Mouse (Mus musculus): ENCODE measurements around the gene Uncx. TPM values are rescaled to one million over a fixed set of nuclear protein-coding genes. Genes with fewer than 3 reads are reported as not detected.

The Uncx gene
- polyA plus RNA-seq, 1 experiment from 2014 or later = not detected

DNA sequence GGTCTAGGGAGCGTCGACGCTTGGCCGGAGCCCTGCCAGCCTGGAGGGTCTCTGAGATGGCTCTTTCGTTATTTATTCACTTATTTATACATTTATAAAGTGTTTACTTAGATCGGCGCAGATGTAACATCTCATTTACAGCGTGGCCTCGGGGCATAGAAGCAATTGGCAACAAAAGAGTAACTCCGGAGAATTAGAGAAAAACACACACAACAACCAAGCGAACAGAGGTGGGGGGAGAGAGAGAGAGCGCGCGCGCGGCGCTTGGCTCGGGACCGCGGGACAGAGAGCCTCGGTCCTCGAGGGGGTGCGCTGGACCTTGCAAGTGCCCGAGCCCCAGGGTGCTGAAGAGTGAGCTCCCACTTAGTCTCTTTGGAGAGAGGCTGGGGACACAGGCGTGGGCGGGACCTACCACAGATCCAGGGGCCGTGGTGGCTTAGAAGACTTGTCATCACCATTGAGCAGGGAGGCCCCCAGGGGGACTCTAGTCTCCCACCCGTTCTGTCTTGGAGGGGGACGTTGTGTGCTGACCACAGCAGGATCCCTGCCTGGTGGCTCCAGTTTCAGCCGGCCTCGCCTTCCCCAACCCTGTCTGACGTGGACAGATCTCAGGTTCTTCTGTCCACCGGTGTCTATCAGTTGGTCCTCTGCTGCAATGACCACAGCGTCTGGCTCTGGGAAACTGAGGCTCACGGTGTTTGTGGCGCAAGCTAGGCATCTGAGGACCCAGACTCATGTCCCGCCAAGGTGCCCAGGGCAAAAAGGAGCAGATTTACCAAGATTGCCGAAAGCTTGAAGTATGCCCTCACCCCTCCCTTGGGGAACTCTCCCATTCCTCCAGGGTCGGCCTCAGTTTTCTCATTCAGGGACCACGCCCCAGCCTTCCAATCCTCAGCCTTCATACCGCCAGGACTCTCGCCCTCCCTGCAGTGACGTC, 14.5 kb downstream of the Uncx start:
- H3K4me3 ChIP-seq (ENCODE audit: low read length) = no peak overlapping the region
- H3K4me2 ChIP-seq (ENCODE audit: low read depth, low read length) = no peak overlapping the region
- H3K9me3 ChIP-seq (replicated peaks; ENCODE audit: control insufficient read depth, low read length) = no peaks in the 10 kb centered on the region
- peaks cover 87% of the 10 kb centered on the region for H3K27me3 ChIP-seq (ENCODE audit: control insufficient read depth, insufficient read depth, low read length)
- H3K27ac ChIP-seq (ENCODE audit: low read length) = no peak overlapping the region
- H3K4me1 ChIP-seq (ENCODE audit: control insufficient read depth, insufficient read depth, low read length) = no peaks in the 10 kb centered on the region
- 3% methylated on average over 43 of the region's 43 CpGs for WGBS
- ATAC-seq (replicated peaks; ENCODE audit: extremely low read depth, insufficient read depth, low FRiP score) = 0 out of 2 replicates have a peak, but pooled peaks have one; percentile 16
- no peak overlapping the region for H3K9ac ChIP-seq (ENCODE audit: low read length)
- no peaks in the 10 kb centered on the region for H3K36me3 ChIP-seq (ENCODE audit: control insufficient read depth, insufficient read depth)

DNA sequence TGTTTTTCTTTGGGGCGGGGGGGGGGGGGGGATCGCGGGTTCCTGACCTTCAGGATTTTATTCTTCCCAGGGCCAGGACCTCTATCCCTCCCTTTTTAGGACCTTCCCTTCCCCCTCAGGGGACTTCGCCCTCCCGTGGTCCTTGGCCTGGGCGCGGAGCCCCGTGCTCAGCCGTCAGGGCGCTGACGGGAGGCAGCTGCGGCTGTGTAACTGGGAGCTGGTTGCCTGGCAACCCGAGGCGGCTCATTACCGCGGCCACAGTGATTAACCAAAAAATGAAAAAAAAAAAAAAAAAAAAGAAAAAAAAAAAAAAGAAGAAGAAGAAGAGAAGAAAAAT, 15.1 kb downstream of the Uncx start:
- Histone ChIP-seq H3K27me3 (ENCODE audit: control insufficient read depth, insufficient read depth, low read length) (peaks cover 87% of the 10 kb centered on the region), H3K9ac (ENCODE audit: low read length) (no peak overlapping the region), H3K4me3 (ENCODE audit: low read length) (no peak overlapping the region), H3K27ac (ENCODE audit: low read length) (no peak overlapping the region), H3K9me3 (replicated peaks; ENCODE audit: control insufficient read depth, low read length) (no peaks in the 10 kb centered on the region), H3K36me3 (ENCODE audit: control insufficient read depth, insufficient read depth) (no peaks in the 10 kb centered on the region), H3K4me1 (ENCODE audit: control insufficient read depth, insufficient read depth, low read length) (no peaks in the 10 kb centered on the region), H3K4me2 (ENCODE audit: low read depth, low read length) (no peak overlapping the region)
- ATAC-seq (replicated peaks; ENCODE audit: extremely low read depth, insufficient read depth, low FRiP score) = 0 out of 2 replicates have a peak, but pooled peaks have one; percentile 43
- WGBS = under 1% methylated on average over 15 of the region's 16 CpGs

DNA sequence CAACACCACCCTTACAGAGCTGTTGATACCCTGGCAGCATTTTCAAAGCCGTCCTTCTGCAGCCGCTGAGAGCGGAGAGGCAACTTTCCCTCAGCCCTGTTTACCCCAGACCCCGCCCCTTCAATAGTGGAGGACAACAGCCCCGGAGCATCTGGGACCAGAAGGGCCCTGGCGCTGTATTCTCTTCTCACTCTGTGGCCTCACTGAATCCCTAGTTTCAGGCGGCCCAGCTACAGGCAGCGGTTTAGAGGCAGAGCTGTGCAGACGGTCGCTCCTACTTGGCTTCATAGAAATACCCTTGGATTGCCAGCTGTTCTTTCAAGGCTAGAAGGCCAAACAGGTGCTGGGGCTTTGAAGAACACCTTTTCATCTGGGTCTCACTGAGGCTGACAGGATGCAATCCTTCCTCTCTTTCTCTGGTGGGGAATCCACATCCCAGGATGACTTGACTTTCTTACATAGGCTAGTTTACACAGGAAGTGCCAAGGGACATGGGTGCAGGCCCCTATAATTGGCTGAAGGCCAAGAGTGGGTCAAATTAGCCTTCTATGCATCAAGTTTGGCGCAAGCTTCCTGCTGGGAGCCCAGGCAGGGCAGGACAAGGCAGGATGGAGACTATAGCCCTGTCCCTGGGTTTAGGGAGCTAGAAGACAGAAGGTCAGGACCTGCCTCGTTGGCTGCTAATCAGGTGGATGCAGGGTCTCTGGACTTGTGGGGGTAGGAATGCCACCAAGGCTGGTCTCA, 15.8 kb downstream of the Uncx start:
- H3K4me2 ChIP-seq (ENCODE audit: low read depth, low read length) = no peak overlapping the region
- ATAC-seq (replicated peaks; ENCODE audit: extremely low read depth, insufficient read depth, low FRiP score) = no peak
- H3K27me3 ChIP-seq (ENCODE audit: control insufficient read depth, insufficient read depth, low read length) = peaks cover 85% of the 10 kb centered on the region
- no peak overlapping the region for H3K27ac ChIP-seq (ENCODE audit: low read length)
- H3K36me3 ChIP-seq (ENCODE audit: control insufficient read depth, insufficient read depth) = no peaks in the 10 kb centered on the region
- no peak overlapping the region for H3K9ac ChIP-seq (ENCODE audit: low read length)
- no peak overlapping the region for H3K4me3 ChIP-seq (ENCODE audit: low read length)
- no peaks in the 10 kb centered on the region for H3K4me1 ChIP-seq (ENCODE audit: control insufficient read depth, insufficient read depth, low read length)
- WGBS = 11% methylated on average over 12 of the region's 12 CpGs
- no peaks in the 10 kb centered on the region for H3K9me3 ChIP-seq (replicated peaks; ENCODE audit: control insufficient read depth, low read length)

DNA sequence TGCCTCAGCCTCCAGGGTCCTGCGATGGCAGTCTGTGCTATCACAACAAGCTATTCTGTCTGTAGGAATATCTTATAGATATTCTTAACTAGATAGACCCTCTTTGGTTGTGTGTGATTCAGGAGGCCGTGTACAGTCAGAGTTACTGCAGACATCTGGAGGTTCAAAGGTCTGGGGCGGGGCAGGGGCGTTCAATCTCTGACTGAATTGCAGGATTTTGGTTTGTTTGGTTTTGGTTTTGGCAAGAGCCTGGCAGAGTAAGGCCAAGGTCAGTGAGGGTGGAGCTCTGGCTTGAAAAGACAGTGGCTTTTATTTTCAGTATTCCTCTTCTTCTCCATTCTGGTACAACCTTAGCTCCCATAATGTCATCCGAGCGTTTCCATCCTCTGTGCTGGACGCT, 16.5 kb downstream of the Uncx start:
- Histone ChIP-seq H3K9ac (ENCODE audit: low read length) (no peak overlapping the region), H3K4me1 (ENCODE audit: control insufficient read depth, insufficient read depth, low read length) (no peaks in the 10 kb centered on the region), H3K36me3 (ENCODE audit: control insufficient read depth, insufficient read depth) (no peaks in the 10 kb centered on the region), H3K4me3 (ENCODE audit: low read length) (no peak overlapping the region), H3K27me3 (ENCODE audit: control insufficient read depth, insufficient read depth, low read length) (peaks cover 87% of the 10 kb centered on the region), H3K9me3 (replicated peaks; ENCODE audit: control insufficient read depth, low read length) (no peaks in the 10 kb centered on the region), H3K4me2 (ENCODE audit: low read depth, low read length) (no peak overlapping the region), H3K27ac (ENCODE audit: low read length) (no peak overlapping the region)
- ATAC-seq (replicated peaks; ENCODE audit: extremely low read depth, insufficient read depth, low FRiP score) = no peak
- WGBS = 39% methylated on average over 7 of the region's 7 CpGs

DNA sequence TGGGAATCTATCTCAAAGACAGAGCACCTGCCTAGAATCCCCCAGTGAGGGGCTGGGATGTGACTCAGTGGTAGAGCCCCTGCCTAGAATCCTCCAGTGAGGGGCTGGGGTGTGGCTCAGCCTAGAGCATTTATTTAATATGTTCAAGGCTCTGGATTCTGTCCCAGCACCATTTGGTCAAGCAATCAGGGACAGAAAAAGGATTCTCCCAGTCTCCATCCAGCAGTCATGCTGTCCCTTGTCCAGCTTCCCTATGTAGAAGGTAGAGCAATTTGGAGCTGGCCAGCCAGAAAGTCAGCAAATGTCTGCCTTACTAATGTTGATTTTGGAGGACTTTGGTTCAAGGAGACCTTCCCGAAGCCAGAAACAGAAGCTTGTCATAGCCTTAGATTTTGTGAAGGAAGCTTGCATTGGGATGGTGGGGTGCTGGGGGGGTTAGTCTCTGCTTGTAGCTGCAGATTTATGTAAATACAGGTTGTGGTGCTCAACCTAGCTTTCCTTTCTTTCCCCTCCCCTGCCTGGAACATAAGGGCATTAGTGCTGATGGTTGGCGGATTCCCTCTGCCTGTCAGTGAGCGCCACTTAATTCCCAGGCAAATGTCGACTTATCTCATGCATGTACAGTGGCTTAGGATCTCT, 18.2 kb downstream of the Uncx start:
- no peaks in the 10 kb centered on the region for H3K36me3 ChIP-seq (ENCODE audit: control insufficient read depth, insufficient read depth)
- no peak overlapping the region for H3K4me3 ChIP-seq (ENCODE audit: low read length)
- ATAC-seq (replicated peaks; ENCODE audit: extremely low read depth, insufficient read depth, low FRiP score) = no peak
- H3K4me1 ChIP-seq (ENCODE audit: control insufficient read depth, insufficient read depth, low read length) = no peaks in the 10 kb centered on the region
- H3K9me3 ChIP-seq (replicated peaks; ENCODE audit: control insufficient read depth, low read length) = no peaks in the 10 kb centered on the region
- H3K27me3 ChIP-seq (ENCODE audit: control insufficient read depth, insufficient read depth, low read length) = peaks cover 85% of the 10 kb centered on the region
- 48% methylated on average over 4 of the region's 4 CpGs for WGBS
- no peak overlapping the region for H3K9ac ChIP-seq (ENCODE audit: low read length)
- H3K4me2 ChIP-seq (ENCODE audit: low read depth, low read length) = no peak overlapping the region
- H3K27ac ChIP-seq (ENCODE audit: low read length) = no peak overlapping the region

DNA sequence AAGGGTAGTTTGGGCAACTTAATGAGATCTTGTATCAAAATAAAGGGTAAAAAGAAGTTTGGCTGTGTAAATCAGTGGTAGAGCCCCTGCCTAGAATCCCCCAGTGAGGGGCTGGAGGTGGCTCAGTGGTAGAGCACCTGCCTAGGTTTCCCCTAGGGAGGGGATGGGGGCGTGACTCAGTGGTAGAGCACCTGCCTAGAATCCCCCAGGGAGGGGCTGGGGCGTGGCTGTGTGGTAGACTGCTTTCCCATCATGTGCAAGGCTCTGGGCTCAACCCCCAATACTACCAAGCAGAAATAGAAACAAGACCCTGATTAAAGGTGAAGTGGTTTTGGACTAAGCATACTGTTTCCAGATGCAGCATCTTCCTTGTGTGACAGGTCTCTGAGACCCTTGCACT, 21.4 kb downstream of the Uncx start:
- 46% methylated on average over 2 of the region's 2 CpGs for WGBS
- no peaks in the 10 kb centered on the region for H3K4me1 ChIP-seq (ENCODE audit: control insufficient read depth, insufficient read depth, low read length)
- H3K9ac ChIP-seq (ENCODE audit: low read length) = no peak overlapping the region
- no peak overlapping the region for H3K4me2 ChIP-seq (ENCODE audit: low read depth, low read length)
- H3K27me3 ChIP-seq (ENCODE audit: control insufficient read depth, insufficient read depth, low read length) = peaks cover 66% of the 10 kb centered on the region
- no peak overlapping the region for H3K4me3 ChIP-seq (ENCODE audit: low read length)
- H3K36me3 ChIP-seq (ENCODE audit: control insufficient read depth, insufficient read depth) = no peaks in the 10 kb centered on the region
- H3K27ac ChIP-seq (ENCODE audit: low read length) = no peak overlapping the region
- ATAC-seq (replicated peaks; ENCODE audit: extremely low read depth, insufficient read depth, low FRiP score) = no peak
- H3K9me3 ChIP-seq (replicated peaks; ENCODE audit: control insufficient read depth, low read length) = no peaks in the 10 kb centered on the region

DNA sequence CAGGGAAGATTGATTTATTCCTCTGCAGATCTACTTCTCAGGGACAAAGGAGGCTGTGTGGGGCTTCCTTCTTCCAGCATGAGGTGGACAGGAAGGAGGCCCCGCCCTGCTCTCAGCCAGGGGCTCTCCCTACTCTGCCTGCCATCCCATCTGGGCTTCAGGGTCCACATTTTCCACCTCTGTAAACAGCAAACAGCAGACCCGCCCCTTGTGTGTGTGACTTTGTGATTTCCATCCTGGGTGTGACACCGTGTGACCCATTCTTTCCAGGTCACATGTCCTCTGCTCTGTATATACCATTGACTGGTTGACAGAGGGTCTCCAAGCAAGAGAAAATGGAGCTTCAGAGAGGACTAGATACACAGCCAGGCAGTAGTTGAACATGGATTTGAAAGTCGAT, 22.2 kb downstream of the Uncx start:
- 58% methylated on average over 4 of the region's 4 CpGs for WGBS
- Histone ChIP-seq H3K9me3 (replicated peaks; ENCODE audit: control insufficient read depth, low read length) (no peaks in the 10 kb centered on the region), H3K36me3 (ENCODE audit: control insufficient read depth, insufficient read depth) (no peaks in the 10 kb centered on the region), H3K4me1 (ENCODE audit: control insufficient read depth, insufficient read depth, low read length) (no peaks in the 10 kb centered on the region), H3K27me3 (ENCODE audit: control insufficient read depth, insufficient read depth, low read length) (peaks cover 58% of the 10 kb centered on the region), H3K4me3 (ENCODE audit: low read length) (no peak overlapping the region), H3K9ac (ENCODE audit: low read length) (no peak overlapping the region), H3K27ac (ENCODE audit: low read length) (no peak overlapping the region), H3K4me2 (ENCODE audit: low read depth, low read length) (no peak overlapping the region)
- no peak for ATAC-seq (replicated peaks; ENCODE audit: extremely low read depth, insufficient read depth, low FRiP score)

DNA sequence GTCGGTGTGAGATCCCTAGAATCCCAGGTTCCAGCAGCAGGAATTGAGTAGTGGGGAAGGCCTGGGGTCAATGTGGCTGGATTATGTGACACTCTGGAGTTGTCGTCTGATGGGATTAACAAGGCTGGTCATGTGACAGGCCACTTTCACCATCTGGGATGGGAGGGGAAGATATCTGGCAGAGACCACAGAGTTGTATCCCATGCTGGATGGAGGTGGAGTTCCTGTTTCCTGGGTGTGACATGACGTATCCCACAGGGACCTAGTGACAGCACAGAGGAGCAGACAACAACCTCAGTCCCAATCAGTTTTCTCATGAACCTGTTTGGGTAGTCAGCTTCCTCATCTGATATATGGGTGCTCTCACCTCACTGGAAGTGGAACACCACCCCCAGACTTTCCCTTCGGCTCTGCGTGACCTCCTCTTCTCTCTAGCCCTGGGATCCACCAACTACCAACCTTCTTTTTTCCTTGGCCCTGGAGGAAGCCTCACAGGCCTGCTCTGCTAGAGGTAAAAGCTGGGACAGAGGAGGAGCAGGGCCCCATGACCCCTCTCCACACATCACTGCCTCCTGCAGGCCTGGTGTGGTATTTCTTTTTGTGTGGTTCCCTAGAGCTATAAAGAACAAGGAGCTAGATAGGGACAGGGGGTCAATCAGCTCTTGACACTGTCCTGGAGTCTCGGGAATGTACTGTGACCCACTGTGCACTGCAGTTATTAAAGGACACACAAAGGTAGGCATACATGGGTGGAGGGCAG, 23.5 kb downstream of the Uncx start:
- no peak overlapping the region for H3K9ac ChIP-seq (ENCODE audit: low read length)
- WGBS = 52% methylated on average over 6 of the region's 6 CpGs
- H3K36me3 ChIP-seq (ENCODE audit: control insufficient read depth, insufficient read depth) = no peaks in the 10 kb centered on the region
- H3K27ac ChIP-seq (ENCODE audit: low read length) = no peak overlapping the region
- no peaks in the 10 kb centered on the region for H3K9me3 ChIP-seq (replicated peaks; ENCODE audit: control insufficient read depth, low read length)
- no peak overlapping the region for H3K4me3 ChIP-seq (ENCODE audit: low read length)
- no peak overlapping the region for H3K4me2 ChIP-seq (ENCODE audit: low read depth, low read length)
- peaks cover 45% of the 10 kb centered on the region for H3K27me3 ChIP-seq (ENCODE audit: control insufficient read depth, insufficient read depth, low read length)
- no peak for ATAC-seq (replicated peaks; ENCODE audit: extremely low read depth, insufficient read depth, low FRiP score)
- H3K4me1 ChIP-seq (ENCODE audit: control insufficient read depth, insufficient read depth, low read length) = no peaks in the 10 kb centered on the region
